Mouse (Mus musculus) heart, postnatal 36 days (tissue): Measurements from ENCODE around the gene Themis2. TPM values are rescaled to one million over a fixed set of nuclear protein-coding genes. Genes with fewer than 3 reads are reported as not detected.

ENCODE experiments used
- DNase-seq, 2 experiments: peaks; one replicate each; pipeline ENCODE4 v3.0.0; 2021 to 2022
- intact Hi-C: fragments of 180-260 bp; cut with DNase I; formaldehyde crosslinking; loops from one replicate; pipeline ENCODE4 v1.15.1; 2025
- total RNA-seq, 2 experiments: library from RNA; stranded (reverse); gene quantifications; 2 replicates each; pipeline ENCODE4 v1.2.3; 2021

Gene Themis2
- total RNA-seq, result 1 to 10 TPM; 2.2 to 2.9 TPM

- intact Hi-C loops, result no loop called here
- peak; percentile 77 to 85 for DNase-seq
Observed at GRCm38 (mm10) chr4:132796196-132796886, at the start of gene Themis2. Themis2 (minus strand) TSS chr4:132796387.

GRCm38 (mm10) chr4:132843705-132844071 is 47.5 kb upstream of the Themis2 start:
- intact Hi-C loops, result loop anchor here (2.0 kb wide), 2 partner anchors 41 to 79 kb away; partner anchors contain the start of genes Fam76a and Stx12
- no peak for DNase-seq

- DNase-seq, result peak; percentile 84 to 85
- intact Hi-C loops, result loop anchor here (2.0 kb wide), 1 partner anchor 80 kb away; the partner anchor contains the start of gene Fam76a
Observed at GRCm38 (mm10) chr4:132842970-132843704, 47.0 kb upstream of the Themis2 start, which contains the start of gene Ppp1r8. Ppp1r8 (minus strand) TSS chr4:132843169.

GRCm38 (mm10) chr4:132842281-132842906 is 46.2 kb upstream of the Themis2 start:
- intact Hi-C loops, result loop anchor here (2.0 kb wide), 1 partner anchor 80 kb away; the partner anchor contains the start of gene Fam76a
- peak; percentile 8 to 16 for DNase-seq

- no peak for DNase-seq
- intact Hi-C loops, result no loop called here
Observed at GRCm38 (mm10) chr4:132841493-132841892, 45.3 kb upstream of the Themis2 start.

- peak; percentile 76 to 88 for DNase-seq
- intact Hi-C loops, result loop anchor here (1.0 kb wide), 1 partner anchor 47 kb away; no protein-coding TSS in a partner anchor
Observed at GRCm38 (mm10) chr4:132823614-132824366, 27.6 kb upstream of the Themis2 start.

- intact Hi-C loops, result no loop called here
- no peak for DNase-seq
Observed at GRCm38 (mm10) chr4:132818442-132818841, 22.3 kb upstream of the Themis2 start.

GRCm38 (mm10) chr4:132816855-132817254 is 20.7 kb upstream of the Themis2 start:
- no peak for DNase-seq
- intact Hi-C loops, result no loop called here

GRCm38 (mm10) chr4:132816404-132816803 is 20.2 kb upstream of the Themis2 start:
- intact Hi-C loops, result no loop called here
- DNase-seq, result peak in 1 of 2 experiments; percentile 12

GRCm38 (mm10) chr4:132809621-132810020 is 13.4 kb upstream of the Themis2 start:
- intact Hi-C loops, result no loop called here
- DNase-seq, result peak in 1 of 2 experiments; percentile 16

- peak; percentile 21 to 34 for DNase-seq
- intact Hi-C loops, result no loop called here
Observed at GRCm38 (mm10) chr4:132807771-132808641, 11.8 kb upstream of the Themis2 start.

- intact Hi-C loops, result no loop called here
- DNase-seq, result no peak
Observed at GRCm38 (mm10) chr4:132806620-132807191, 10.5 kb upstream of the Themis2 start.

- no peak for DNase-seq
- intact Hi-C loops, result no loop called here
Observed at GRCm38 (mm10) chr4:132805599-132806197, 9.5 kb upstream of the Themis2 start.

- intact Hi-C loops, result no loop called here
- DNase-seq, result no peak
Observed at GRCm38 (mm10) chr4:132805146-132805545, 9.0 kb upstream of the Themis2 start.

- intact Hi-C loops, result no loop called here
- no peak for DNase-seq
Observed at GRCm38 (mm10) chr4:132804331-132804730, 8.1 kb upstream of the Themis2 start.

- intact Hi-C loops, result no loop called here
- DNase-seq, result no peak
Observed at GRCm38 (mm10) chr4:132803876-132804275, 7.7 kb upstream of the Themis2 start.

- no peak for DNase-seq
- intact Hi-C loops, result no loop called here
Observed at GRCm38 (mm10) chr4:132803212-132803611, 7.0 kb upstream of the Themis2 start.

- DNase-seq, result peak; percentile 39 to 44
- intact Hi-C loops, result no loop called here
Observed at GRCm38 (mm10) chr4:132802171-132802637, 6.0 kb upstream of the Themis2 start.
